Mouse (Mus musculus) liver, embryonic 15.5 days (tissue): Measurements from ENCODE around the gene 1700123O20Rik. TPM values are rescaled to one million over a fixed set of nuclear protein-coding genes. Genes with fewer than 3 reads are reported as not detected.

ENCODE experiments used
- ATAC-seq: fragments of 200-750 bp; cut with Nextera tagmentation; 2 replicates; pipeline ENCODE4 v1.8.0; 2017; ENCODE audit warnings: moderate number of reproducible peaks, mild to moderate bottlenecking, moderate library complexity; ENCODE audit not compliant: insufficient read depth
- H3K27ac ChIP-seq: fragments of 300-500 bp; sonication (generic); replicated peaks from 2 replicates; pipeline ENCODE4 v1.5.1; 2015; ENCODE audit warnings: mild to moderate bottlenecking, inconsistent platforms
- H3K27me3 ChIP-seq: fragments of 300-500 bp; sonication (generic); 2 replicates; pipeline ENCODE4 v1.6.1; 2015; ENCODE audit warnings: mild to moderate bottlenecking, inconsistent platforms
- H3K36me3 ChIP-seq: fragments of 300-500 bp; sonication (generic); replicated peaks from 2 replicates; pipeline ENCODE4 v1.6.1; 2015; ENCODE audit warnings: moderate library complexity, mild to moderate bottlenecking, inconsistent platforms
- H3K4me1 ChIP-seq: fragments of 300-500 bp; sonication (generic); replicated peaks from 2 replicates; pipeline ENCODE4 v1.6.1; 2015; ENCODE audit warnings: inconsistent platforms
- H3K4me2 ChIP-seq: fragments of 300-500 bp; sonication (generic); 2 replicates; pipeline ENCODE4 v1.6.1; 2015; ENCODE audit warnings: moderate library complexity, mild to moderate bottlenecking, inconsistent platforms
- H3K4me3 ChIP-seq: fragments of 300-500 bp; sonication (generic); replicated peaks from 2 replicates; pipeline ENCODE4 v1.5.1; 2015; ENCODE audit warnings: mild to moderate bottlenecking, inconsistent platforms
- H3K9ac ChIP-seq: fragments of 300-500 bp; sonication (generic); 2 replicates; pipeline ENCODE4 v1.6.1; 2015; ENCODE audit warnings: moderate library complexity, mild to moderate bottlenecking, inconsistent platforms
- H3K9me3 ChIP-seq: fragments of 300-500 bp; sonication (generic); replicated peaks from 2 replicates; pipeline ENCODE4 v1.6.1; 2016; ENCODE audit warnings: inconsistent platforms
- WGBS: fragments of 180-500 bp; shearing (Covaris S2); methylation state at CpG from one replicate; pipeline ENCODE4 v1.1.7; 2015; ENCODE audit warnings: mixed read lengths; ENCODE audit not compliant: insufficient replicate concordance; 5-methylcytosine and 5-hydroxymethylcytosine counted together
- polyA plus RNA-seq: library from polyadenylated mRNA; unstranded; fragments of >200 nt; fragmentation: Nextera tagmentation; extraction: Ambion mirVana; gene quantifications from 2 replicates; pipeline ENCODE4 v1.2.1, GENCODE M21; 2015

Gene 1700123O20Rik
- polyA plus RNA-seq = 39.3 and 39.5 TPM in 2 replicates

DNA sequence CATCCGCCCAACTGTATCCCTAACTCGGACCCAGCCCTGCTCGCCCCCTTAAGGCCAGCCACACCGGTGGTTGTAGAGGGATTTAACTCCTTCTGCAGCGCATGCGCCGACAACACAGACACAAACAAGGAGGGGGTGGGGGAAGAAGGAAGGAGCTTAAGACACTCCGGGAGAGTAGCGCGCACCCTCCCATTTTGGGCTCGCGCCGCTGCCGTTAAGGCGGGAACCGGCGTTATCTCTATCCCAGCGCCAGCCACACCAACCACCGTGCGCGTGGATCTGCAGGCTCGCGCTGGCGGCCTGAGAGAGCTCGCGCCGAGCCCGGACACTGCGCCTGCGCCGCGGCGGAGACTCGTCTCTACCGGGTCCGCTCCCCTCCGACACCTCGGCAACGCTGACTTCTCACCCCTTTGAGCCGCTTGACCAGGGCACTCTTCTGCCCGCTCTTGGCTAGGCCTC lies at the start of gene 1700123O20Rik:
1700123O20Rik (plus strand) TSS at position 154 of the 459 bp plus-strand sequence.
- H3K36me3 ChIP-seq = peaks cover 49% of the 10 kb centered on the region
- ATAC-seq = peak; percentile 84
- under 1% methylated on average over 41 of the region's 41 CpGs for WGBS

GRCm38 (mm10) chr14:54636954-54637353 lies 49.1 kb upstream of the 1700123O20Rik start:
- no peak for ATAC-seq
- WGBS = 41% methylated on average over 8 of the region's 8 CpGs

More for the DNA sequence above, at the start of gene 1700123O20Rik:
- Histone ChIP-seq H3K9me3 (no peaks in the 10 kb centered on the region), H3K27me3 (no peaks in the 10 kb centered on the region), H3K4me3 (peak within 1 kb of the TSS; percentile 69), H3K9ac (peak within 1 kb of the TSS; percentile 83), H3K4me1 (peaks cover 48% of the 10 kb centered on the region), H3K27ac (peak within 1 kb of the TSS; percentile 99), H3K4me2 (peak within 1 kb of the TSS; percentile 72)

GRCm38 (mm10) chr14:54638210-54638609 lies 47.8 kb upstream of the 1700123O20Rik start:
- no peak overlapping the region for H3K4me2 ChIP-seq
- 67% methylated on average over 5 of the region's 5 CpGs for WGBS
- H3K9me3 ChIP-seq = no peaks in the 10 kb centered on the region
- H3K27me3 ChIP-seq = peaks cover 22% of the 10 kb centered on the region
- H3K27ac ChIP-seq = no peak overlapping the region
- no peak overlapping the region for H3K4me3 ChIP-seq
- peaks cover 15% of the 10 kb centered on the region for H3K4me1 ChIP-seq
- no peak overlapping the region for H3K9ac ChIP-seq
- ATAC-seq = no peak
- peaks cover 14% of the 10 kb centered on the region for H3K36me3 ChIP-seq

More at GRCm38 (mm10) chr14:54636954-54637353, 49.1 kb upstream of the 1700123O20Rik start:
- Histone ChIP-seq H3K4me1 (peaks cover 15% of the 10 kb centered on the region), H3K4me3 (no peak overlapping the region), H3K27ac (no peak overlapping the region), H3K9ac (no peak overlapping the region), H3K27me3 (peaks cover 22% of the 10 kb centered on the region), H3K36me3 (peaks cover 6% of the 10 kb centered on the region), H3K4me2 (no peak overlapping the region), H3K9me3 (no peaks in the 10 kb centered on the region)

DNA sequence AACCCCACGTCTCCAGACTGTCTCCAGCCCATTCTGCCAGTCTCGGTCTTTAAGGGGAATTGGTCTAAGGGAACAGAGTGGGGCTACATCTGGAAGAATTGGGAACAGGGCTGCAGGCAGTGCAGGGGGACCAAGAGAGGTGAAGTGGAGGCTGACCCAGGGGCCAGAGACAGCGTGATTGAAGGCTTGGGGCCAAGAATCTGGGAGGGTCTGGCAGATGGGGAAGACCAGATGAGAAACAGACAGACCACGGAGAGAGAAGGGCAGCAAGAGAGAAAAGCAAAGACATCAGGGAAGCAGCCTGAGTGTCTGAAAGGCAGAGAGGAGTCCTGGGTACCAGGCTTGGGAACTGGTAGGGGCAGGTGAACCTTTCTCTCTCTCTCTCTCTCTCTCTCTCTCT lies 45.9 kb upstream of the 1700123O20Rik start:
- WGBS = 42% methylated on average over 4 of the region's 4 CpGs
- Histone ChIP-seq H3K27me3 (peaks cover 22% of the 10 kb centered on the region), H3K4me3 (no peak overlapping the region), H3K9ac (no peak overlapping the region), H3K4me2 (no peak overlapping the region), H3K4me1 (peaks cover 15% of the 10 kb centered on the region), H3K27ac (no peak overlapping the region), H3K36me3 (peaks cover 33% of the 10 kb centered on the region), H3K9me3 (no peaks in the 10 kb centered on the region)
- ATAC-seq = no peak

DNA sequence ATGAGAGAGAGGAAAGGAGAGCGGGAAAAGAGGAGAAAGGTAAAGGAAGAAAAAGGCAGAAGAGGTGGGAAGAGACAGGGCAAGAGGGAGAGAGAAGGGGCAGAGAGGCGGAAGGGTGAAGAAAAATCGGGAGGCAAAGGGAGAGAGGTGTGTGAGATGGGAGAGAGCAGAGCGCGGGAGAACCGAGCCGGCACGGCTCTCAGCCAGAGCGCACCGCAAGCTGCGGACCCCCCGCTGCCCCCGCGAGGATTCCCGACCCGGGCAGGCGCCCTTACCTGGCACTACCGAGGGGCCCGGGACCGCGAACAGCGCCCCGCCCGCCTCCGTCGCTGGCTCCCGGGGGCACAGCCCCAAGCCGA lies 45.1 kb upstream of the 1700123O20Rik start, which contains the start of gene Gm17606:
Gm17606 (plus strand) TSS at position 7 of the 359 bp plus-strand sequence.
- ATAC-seq = no peak
- Histone ChIP-seq H3K9ac (peak within 1 kb of the TSS; percentile 69), H3K4me3 (peak within 1 kb of the TSS; percentile 72), H3K27ac (peak within 1 kb of the TSS; percentile 72), H3K4me1 (peaks cover 15% of the 10 kb centered on the region), H3K36me3 (peaks cover 41% of the 10 kb centered on the region), H3K9me3 (no peaks in the 10 kb centered on the region), H3K4me2 (peak within 1 kb of the TSS; percentile 99), H3K27me3 (peaks cover 22% of the 10 kb centered on the region)
- WGBS = 2% methylated on average over 28 of the region's 28 CpGs

DNA sequence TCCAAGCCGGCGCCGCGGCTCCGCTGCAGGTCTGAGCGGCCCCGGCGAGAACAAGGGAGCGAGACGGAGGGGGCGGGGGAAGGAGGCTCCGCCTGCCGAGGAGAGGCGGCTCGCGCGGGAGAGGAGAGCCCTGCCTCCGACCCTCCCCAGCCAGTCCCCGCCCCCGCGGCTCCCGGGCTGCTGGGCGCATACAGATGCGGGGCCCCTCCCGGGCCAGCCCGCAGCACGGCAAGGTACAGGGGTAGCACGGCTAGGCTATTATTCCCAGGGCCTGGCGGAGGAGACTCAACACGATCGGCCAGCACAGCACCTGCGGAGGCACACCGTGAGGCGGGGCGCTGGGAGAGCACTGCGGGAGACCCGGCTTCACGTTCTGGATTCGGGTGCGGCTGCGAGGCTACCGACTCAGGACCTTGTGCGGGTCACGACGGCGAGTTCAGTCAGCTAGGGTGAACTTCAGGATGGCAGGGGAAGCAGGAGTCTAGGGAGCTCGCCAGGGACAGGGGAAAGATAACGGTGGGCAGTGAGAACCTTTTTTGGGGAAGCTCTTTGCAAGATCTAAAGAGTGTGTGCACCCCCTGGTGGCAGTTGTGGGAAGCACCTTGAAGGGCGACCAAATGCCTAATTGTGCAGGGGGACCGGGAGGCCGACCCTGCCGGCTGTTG lies 44.6 kb upstream of the 1700123O20Rik start, which contains the start of gene Cdh24:
Cdh24 (minus strand) TSS at position 60 of the 665 bp plus-strand sequence.
- H3K4me1 ChIP-seq = peaks cover 15% of the 10 kb centered on the region
- peaks cover 22% of the 10 kb centered on the region for H3K27me3 ChIP-seq
- peak within 1 kb of the TSS; percentile 72 for H3K4me3 ChIP-seq
- H3K27ac ChIP-seq = peak within 1 kb of the TSS; percentile 72
- H3K4me2 ChIP-seq = peak within 1 kb of the TSS; percentile 99
- WGBS = under 1% methylated on average over 47 of the region's 52 CpGs
- peaks cover 46% of the 10 kb centered on the region for H3K36me3 ChIP-seq
- H3K9ac ChIP-seq = peak within 1 kb of the TSS; percentile 69
- H3K9me3 ChIP-seq = no peaks in the 10 kb centered on the region
- ATAC-seq = peak; percentile 91

- ATAC-seq = no peak
- Histone ChIP-seq H3K9ac (no peak overlapping the region), H3K9me3 (no peaks in the 10 kb centered on the region), H3K4me3 (no peak overlapping the region), H3K4me1 (peaks cover 15% of the 10 kb centered on the region), H3K27me3 (peaks cover 22% of the 10 kb centered on the region), H3K27ac (no peak overlapping the region), H3K4me2 (no peak overlapping the region), H3K36me3 (peaks cover 56% of the 10 kb centered on the region)
- WGBS = 87% methylated on average over 25 of the region's 25 CpGs
Observed at GRCm38 (mm10) chr14:54642224-54642944, 43.6 kb upstream of the 1700123O20Rik start.

- WGBS = 78% methylated on average over 2 of the region's 2 CpGs
- no peak for ATAC-seq
- H3K4me2 ChIP-seq = no peak overlapping the region
- peaks cover 22% of the 10 kb centered on the region for H3K27me3 ChIP-seq
- no peak overlapping the region for H3K4me3 ChIP-seq
- no peak overlapping the region for H3K27ac ChIP-seq
- no peaks in the 10 kb centered on the region for H3K9me3 ChIP-seq
- peaks cover 15% of the 10 kb centered on the region for H3K4me1 ChIP-seq
- H3K9ac ChIP-seq = no peak overlapping the region
- H3K36me3 ChIP-seq = peaks cover 62% of the 10 kb centered on the region
Observed at GRCm38 (mm10) chr14:54643011-54643410, 43.0 kb upstream of the 1700123O20Rik start.

DNA sequence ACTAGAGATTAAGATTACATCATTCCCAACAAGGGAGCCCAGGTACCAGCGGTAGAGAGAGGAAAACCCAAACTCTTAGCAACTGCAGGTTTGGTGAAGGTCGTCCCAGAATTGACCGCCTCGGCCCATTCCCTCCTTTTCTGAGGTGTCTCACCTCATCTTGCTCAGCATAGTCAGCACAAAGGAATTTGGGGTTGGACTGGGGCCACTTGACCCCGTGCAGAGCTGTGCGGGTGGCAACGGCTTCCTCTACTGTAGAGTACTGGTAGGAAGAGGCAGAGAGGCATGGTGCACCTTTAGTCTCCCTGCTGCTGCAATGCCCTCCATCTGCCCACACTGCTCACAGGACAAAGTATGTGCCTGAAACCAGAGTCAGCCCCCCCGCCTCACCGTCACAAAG lies 41.7 kb upstream of the 1700123O20Rik start:
- no peak for ATAC-seq
- Histone ChIP-seq H3K4me2 (no peak overlapping the region), H3K27me3 (peaks cover 21% of the 10 kb centered on the region), H3K4me3 (no peak overlapping the region), H3K9me3 (no peaks in the 10 kb centered on the region), H3K4me1 (peaks cover 15% of the 10 kb centered on the region), H3K36me3 (peaks cover 73% of the 10 kb centered on the region), H3K9ac (no peak overlapping the region), H3K27ac (no peak overlapping the region)
- 89% methylated on average over 9 of the region's 9 CpGs for WGBS

DNA sequence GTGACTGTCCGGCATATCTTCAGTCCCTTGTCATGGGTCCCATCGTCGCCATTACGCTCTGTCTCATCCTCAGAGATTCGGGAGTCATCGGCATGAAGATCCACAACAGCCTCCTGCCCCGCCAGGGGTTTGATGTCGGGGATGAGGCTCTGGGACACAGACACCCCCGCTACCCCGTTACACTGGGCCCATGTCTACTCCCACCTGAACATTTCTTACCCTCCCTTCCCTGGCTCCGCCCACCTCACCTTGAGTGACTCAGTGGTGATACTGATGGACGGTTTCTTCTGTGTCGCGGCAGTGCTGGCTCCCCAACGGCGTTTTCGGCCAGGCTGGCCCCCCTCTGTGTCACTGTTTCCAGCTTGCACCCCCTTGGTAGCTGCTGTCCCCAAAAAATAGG lies 39.6 kb upstream of the 1700123O20Rik start:
- ATAC-seq = no peak
- 91% methylated on average over 17 of the region's 17 CpGs for WGBS
- peaks cover 94% of the 10 kb centered on the region for H3K36me3 ChIP-seq

More for the DNA sequence above, 39.6 kb upstream of the 1700123O20Rik start:
- Histone ChIP-seq H3K27ac (no peak overlapping the region), H3K4me2 (no peak overlapping the region), H3K27me3 (no peaks in the 10 kb centered on the region), H3K9ac (no peak overlapping the region), H3K4me1 (peaks cover 16% of the 10 kb centered on the region), H3K9me3 (no peaks in the 10 kb centered on the region), H3K4me3 (no peak overlapping the region)
